ENCODE assay signal across 7 mouse cellular contexts in genomic region chr1:179231777-179232661, GRCm38 (mm10).
DNase-seq lines count a peak whose midpoint lies in the region; ATAC-seq lines count a peak whose summit lies in the region.

No protein-coding gene starts in this region.

- H3K27ac ChIP-seq in hindbrain, embryonic 15.5 days (replicated peaks) = peak overlapping the region; percentile 66

- H3K9ac ChIP-seq in hindbrain, embryonic 15.5 days = no peak overlapping the region

- no peaks in the 10 kb centered on the region for H3K9me3 ChIP-seq in hindbrain, embryonic 15.5 days

- H3K4me1 ChIP-seq in hindbrain, embryonic 15.5 days (replicated peaks) = peaks cover 15% of the 10 kb centered on the region

- H3K4me2 ChIP-seq in hindbrain, embryonic 15.5 days = no peak overlapping the region

- peak; percentile 81 for ATAC-seq in activated CD4-positive, CD25-positive, alpha-beta regulatory T cell, adult 4 months
- peak; percentile 86 for ATAC-seq in hindbrain, embryonic 15.5 days (ENCODE audit: low FRiP score, low read depth)
- ATAC-seq in megakaryocyte, adult 5-6 weeks (ENCODE audit: poor library complexity, severe bottlenecking) = peak; percentile 92

- peak; percentile 90 to 91 for DNase-seq in cerebellum, postnatal 14 days
- DNase-seq in frontal cortex, postnatal 25 days (ENCODE audit: low spot score in 2 of 2) = peak; percentile 68 to 72
- peak; percentile 65 to 80 for DNase-seq in layer of hippocampus, postnatal 25 days (ENCODE audit: extremely low spot score in 1 of 2, low spot score in 1 of 2)
- peak; percentile 81 to 85 for DNase-seq in right cerebral cortex, postnatal 10 days (ENCODE audit: low spot score in 2 of 2)

- 21% methylated on average over 13 of the region's 13 CpGs for WGBS in hindbrain, embryonic 15.5 days

- H3K4me3 ChIP-seq in hindbrain, embryonic 15.5 days = no peak overlapping the region

- no peaks in the 10 kb centered on the region for H3K27me3 ChIP-seq in hindbrain, embryonic 15.5 days

- no peaks in the 10 kb centered on the region for H3K36me3 ChIP-seq in hindbrain, embryonic 15.5 days
